Mouse (Mus musculus) cerebellum, postnatal 25 days (tissue): ENCODE measurements around the gene Hoxa7.

Experiments
- DNase-seq, 2 experiments: peaks; one replicate each; pipeline ENCODE4 v3.0.0; 2021; ENCODE audit warnings: mixed read lengths in 2 of 2

Gene Hoxa7

DNA sequence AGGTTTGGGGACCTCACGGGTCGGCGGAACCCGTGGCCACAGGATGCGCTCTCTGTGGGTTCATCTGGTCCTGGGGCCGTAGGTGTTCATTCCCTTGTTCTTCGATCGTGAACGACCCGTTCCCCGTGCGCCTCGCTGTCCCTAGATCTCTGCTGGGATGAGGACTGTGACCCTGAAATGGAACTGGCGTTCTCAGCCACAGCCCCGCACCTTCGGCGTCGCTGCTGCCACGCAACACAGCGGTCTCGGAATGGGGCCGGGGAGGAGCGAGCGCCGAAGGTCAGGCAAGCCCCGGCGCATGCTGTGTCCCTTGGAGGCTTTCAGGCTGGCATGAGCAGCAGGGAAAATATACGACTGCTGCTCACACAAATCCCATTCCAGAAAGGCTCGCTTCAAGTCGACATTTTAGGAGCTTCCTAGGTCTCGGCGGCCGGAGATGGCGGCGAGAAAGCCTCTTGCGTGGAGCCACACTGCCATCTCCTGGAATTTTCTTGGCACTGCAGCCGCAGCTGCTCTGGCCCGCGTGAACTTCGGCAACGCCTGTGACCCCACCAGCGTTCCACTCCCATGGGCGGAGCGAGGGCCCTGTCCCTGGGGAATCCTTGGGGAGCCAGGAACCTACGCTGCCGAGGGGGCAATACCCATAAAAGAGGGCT, at the start of gene Hoxa7:
Gene Hoxa7 (minus strand): TSS at position 518 of the 656 bp plus-strand sequence.
- peak; percentile 89 to 90 for DNase-seq

DNA sequence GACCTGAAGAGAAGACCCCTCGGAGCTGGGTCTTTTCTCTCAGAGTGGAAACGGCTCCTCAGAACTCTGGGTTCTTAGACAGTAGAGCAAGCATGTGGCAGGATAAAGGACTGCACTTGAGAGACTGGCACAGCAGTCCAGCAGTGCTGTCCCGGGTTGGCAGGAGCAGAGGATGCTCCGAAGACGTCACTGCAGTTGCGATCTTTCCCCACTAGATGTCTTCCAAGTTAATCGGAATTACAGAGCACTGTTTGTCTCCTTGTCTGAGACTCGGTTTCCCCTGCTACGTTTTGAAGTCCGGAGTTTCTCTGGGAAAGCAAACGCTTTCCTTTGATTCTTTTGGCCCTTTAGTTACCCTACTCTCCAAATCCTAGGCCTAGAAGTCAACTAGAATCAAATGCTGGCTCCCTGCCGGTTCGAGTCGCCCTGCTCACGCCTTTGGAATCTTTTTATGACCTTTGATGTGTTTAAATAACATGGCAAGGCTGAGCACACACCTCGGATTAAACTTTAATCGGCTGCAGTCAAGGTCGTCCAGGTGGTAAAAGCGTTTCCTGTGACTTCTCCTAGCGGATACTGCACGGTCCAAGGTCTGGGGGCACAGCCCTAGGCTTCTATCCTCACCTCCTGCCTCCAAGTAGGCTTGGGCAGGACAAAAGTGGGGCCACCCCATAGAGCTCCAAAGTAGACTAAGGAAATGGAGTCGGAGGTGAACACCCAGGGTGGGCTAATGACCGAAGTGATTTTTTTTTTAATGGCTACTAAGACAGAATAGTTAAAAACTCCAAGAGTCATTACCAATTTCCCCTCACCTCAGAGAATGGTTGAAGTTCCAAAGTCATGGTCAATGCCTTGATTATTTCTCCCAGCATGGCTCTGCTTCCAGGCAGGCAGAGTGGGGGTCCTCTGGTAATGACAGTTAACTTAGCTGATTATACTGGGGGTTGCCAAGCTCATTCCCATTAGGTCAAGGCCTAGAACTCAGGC, 49.1 kb upstream of the Hoxa7 start:
- DNase-seq: peak in 1 of 2 experiments; percentile 71

DNA sequence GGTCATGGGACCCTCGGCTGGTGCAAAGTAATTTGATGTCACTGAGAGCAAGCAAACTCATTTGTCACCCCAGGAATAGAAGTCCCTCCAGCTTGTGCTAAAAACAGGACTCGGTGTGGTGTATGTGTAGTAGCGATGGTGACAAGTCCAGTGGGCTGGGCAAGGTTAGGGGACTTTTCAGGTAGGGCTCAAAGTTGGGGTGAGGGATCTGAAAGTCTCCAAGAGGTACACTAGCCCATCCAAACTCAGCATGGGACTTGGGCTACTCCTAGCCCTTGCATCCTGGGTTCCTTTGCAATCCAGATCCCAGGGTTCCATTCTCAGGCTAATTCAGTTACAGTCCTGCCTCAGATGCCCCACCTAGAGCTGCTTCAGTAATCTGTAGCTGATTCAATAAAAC, 47.1 kb upstream of the Hoxa7 start:
- DNase-seq: no peak

DNA sequence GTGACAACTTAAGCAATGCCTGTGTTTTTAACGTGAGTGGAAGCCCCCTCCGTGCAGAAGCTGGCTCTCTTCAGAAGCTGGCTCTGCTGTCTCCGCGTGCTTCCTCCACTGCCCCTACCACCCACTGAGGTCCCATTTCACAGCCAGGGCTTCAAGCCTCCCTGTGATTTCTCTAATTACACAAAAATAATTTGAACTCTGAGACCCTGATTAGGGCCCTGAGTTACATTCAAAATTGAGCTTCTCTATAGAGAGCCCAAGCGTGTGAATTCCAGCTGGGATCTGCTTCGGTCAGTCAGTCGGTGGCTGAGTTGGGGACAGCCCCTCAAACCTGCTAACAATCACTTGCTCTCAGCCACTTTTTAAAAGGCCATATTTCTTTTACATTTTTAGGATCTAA, 46.7 kb upstream of the Hoxa7 start:
- no peak for DNase-seq

DNA sequence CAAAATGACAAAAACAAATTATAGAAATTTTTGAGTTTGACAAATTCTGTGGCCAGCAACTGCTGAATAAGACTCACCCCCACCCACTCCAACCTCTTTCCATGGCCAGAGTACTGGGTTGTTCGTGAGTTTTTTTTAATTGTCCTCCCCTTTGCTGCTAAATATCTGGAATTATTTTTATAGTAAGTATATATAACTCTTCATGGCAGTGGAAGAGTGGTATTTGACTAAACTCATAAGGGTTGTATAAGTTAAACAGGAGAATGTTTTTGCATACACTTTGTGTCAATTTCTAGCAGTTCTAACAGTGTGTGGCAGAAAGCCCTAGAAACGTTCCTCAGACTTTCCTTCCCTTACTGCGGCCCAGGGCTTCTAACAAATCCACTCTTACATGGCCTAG, 46.0 kb upstream of the Hoxa7 start:
- DNase-seq: no peak

DNA sequence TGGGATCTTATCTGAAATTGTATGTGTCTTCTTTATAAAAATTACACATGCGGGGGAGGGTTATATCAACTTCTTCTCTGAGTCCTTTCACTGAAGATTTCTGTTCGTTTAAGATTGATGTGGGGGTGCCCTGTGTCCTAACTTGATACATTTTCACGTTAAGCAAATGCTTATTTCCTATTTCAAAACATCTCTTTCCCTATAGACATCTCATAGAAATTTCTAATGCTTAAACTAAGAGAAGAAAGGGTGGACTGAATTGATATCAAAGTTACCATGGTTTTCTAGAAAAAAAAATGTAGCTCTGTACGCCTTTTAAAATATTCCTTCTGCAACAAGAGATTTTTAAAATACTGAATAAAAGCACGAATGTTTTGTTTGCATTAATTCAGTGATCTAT, 45.6 kb upstream of the Hoxa7 start:
- DNase-seq: no peak

DNA sequence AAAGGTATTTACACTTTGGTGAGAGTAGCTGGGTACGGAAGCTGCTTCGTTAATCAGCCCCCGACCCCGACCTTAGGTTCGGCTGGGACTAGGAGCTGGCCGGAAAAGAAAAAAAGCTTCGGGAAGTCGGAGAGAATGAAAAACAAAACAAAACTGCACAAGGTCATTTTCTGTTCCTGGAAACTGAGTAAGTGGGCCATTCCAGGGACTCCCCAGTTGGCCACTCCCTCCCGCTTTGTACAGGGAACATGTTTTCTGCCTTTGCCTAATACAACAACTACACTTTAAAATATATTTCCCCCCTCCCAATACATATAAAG, 45.0 kb upstream of the Hoxa7 start:
- DNase-seq: no peak

DNA sequence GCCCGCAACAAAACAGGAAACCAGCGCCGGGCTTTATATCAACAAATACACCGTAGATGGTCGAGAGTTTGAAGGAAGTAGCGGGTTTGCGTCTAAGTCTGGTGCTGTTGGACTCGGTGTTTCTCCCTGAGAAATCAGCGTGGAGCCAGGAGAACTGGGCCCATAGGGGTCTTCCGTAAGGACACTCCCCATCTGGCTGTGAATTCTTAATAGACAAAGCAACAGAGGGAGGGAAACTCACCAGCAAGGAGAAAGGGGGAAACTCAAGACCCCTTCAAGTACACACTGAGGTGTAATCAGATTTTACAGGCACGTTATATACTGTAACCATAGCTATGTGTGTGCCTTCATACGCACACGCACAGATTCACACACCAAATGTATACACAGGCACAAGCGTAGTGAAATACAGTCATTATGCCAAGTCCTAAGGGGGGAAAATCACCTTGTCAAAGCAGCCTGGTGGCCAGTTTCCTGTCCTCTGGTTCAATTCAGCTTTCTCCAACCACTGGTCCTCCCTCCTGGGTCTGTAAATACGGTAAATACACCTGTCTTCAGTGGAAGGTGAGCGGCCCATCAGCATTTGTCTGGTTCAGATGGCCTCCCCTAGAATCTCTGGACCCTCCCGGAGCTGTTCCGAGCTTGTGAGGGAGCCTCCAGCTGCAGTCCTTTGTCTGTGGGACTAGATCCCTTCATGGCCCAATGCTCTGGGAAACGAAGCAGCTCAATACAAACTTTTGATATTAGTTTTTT, 44.4 kb upstream of the Hoxa7 start:
- no peak for DNase-seq

DNA sequence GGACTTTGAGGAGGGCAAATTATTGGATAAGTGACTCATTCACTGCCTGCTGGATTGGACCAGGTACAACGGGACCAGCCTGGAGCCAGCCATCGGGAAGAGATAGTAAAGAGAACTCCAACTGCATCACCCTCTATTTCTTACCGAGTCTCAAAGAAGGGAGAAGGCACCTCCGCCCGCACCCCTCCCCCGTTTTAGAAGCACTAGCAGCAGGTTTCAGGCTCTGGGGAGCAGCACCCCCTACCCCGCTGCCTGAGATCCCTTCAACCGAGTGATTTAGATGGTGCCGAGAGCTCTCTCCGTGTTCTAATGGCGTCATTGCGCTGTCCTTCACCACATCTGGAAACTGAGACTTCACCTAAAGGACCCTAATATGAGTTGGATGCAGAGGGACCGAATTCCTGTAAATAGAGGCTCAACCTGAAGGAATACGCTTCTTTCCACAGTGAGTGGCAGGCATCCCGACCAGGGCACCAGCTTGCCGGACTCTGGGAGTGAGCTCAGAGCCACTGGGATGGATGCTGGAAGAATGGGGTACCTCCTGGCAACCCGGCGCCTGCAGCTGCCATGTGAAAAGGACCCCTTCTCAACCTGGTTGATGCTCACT, 43.8 kb upstream of the Hoxa7 start:
- no peak for DNase-seq

DNA sequence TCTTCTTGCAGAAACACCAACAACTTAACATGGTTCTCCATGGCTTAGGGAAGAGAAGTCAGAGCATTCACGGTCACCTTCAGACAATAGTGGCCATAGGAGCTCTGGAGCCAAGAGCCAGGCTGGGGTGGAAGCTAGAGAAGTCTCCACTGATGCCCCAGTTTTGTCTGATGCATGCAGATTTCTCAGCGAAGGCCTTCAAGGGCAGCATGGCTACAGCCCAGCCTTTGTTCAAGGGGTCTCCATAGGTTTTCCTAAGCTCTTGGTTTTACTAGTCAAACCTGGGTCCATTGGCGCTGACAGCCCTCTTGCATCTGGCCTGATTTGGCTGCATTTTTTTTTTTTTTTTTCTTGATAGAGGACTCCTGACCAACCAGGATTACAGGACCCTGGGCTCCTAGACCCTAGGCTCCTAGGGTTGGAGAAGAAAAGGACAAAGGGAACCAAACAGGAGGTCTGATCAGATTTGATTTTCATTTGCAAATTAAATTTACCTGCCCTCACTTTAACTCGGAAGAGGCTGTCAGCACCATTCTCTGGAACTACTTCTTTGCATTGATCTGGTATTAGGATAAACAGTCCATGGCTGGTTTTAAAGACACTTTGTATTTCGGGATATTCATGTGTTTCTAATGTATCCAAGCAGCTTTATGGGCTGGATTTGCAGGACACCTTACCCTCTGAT, 42.6 kb upstream of the Hoxa7 start:
- DNase-seq: no peak

DNA sequence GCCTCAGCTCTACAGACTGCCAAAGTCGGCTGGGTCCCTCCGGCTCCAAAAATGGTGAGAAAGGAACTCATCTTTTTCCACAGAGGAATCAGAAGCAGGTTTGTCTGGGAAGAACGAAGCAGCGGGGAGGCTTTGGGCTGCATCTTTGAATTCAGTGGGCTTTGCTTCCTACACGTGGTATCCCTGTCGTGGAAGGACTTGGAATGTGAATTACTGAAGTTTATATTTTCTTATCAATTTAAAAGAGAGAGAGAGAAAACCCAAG, 41.6 kb upstream of the Hoxa7 start:
- no peak for DNase-seq

DNA sequence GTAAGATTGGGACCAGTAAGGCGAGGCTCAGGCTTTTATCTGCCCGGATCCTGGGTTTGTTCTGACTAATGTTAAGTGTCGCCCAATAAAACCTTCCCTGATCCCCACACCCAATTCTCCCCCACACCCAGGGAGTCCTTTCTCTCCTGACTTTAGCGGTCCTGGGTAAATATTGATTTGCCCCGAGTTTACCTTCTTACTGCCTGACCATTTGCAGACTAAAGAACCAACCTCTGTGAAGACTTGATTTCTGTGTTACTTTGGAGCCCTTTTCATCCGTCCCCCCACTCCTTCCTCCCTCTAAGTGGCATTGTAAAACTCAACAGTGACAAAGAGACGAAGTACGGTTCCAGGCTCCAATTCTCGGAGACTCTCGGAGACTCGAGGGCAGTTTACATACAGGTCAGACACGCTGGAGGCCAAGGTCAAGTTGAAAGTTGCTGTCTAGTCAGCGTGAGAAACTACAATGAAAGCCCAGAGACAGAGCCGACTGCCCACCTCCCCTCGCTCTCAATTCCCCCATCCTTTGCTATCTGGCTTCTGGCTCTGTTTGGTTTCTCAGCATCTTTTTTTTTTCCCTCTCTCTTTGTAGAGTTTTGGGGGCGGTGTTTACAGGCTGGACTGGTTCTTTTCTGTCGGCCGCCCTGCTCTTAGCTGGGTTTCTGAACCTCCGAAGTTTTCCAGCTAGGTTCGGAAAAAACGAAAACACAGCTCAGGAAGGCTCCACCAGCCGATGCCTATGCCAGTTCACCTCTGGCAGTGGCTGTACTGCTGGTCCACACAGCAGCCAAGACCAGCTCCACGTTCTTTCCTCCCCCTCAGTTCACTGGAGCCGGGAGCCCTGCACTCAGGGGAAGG, 41.0 kb upstream of the Hoxa7 start:
- DNase-seq: peak in 1 of 2 experiments; percentile 19

DNA sequence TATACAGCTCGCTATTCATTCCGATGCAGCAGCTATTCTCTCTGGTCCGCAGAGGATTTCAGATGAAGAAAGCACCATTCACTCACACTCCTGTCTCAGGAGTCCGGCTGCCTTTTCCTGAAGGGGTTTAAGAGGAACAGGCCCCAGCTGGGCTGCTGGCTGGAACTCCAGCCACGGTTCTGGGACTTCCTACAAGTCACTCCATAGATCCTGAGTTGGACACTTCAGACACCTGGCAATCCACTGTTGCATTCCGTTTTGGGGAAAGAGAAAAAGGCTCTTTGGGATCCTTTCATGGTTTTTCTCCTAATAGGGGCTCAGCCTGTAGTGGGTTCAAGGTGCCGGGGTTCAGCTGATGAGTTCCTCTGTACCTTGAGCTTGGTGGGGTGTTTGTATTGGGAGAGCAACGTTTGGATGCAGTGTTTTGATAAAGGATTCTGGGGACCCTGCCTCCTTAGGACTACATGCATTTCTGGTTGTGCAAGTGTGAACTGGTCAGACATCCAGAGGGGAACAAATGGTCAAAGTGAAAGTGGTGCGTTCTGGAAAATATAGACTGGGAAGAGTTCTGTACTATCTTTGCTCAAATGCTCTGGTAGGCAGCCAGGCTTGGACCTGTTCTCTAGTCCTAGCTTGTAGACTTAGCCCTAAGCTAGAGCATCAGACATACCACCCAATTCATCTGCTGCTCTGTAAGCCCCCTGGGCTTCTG, 40.3 kb upstream of the Hoxa7 start:
- no peak for DNase-seq

DNA sequence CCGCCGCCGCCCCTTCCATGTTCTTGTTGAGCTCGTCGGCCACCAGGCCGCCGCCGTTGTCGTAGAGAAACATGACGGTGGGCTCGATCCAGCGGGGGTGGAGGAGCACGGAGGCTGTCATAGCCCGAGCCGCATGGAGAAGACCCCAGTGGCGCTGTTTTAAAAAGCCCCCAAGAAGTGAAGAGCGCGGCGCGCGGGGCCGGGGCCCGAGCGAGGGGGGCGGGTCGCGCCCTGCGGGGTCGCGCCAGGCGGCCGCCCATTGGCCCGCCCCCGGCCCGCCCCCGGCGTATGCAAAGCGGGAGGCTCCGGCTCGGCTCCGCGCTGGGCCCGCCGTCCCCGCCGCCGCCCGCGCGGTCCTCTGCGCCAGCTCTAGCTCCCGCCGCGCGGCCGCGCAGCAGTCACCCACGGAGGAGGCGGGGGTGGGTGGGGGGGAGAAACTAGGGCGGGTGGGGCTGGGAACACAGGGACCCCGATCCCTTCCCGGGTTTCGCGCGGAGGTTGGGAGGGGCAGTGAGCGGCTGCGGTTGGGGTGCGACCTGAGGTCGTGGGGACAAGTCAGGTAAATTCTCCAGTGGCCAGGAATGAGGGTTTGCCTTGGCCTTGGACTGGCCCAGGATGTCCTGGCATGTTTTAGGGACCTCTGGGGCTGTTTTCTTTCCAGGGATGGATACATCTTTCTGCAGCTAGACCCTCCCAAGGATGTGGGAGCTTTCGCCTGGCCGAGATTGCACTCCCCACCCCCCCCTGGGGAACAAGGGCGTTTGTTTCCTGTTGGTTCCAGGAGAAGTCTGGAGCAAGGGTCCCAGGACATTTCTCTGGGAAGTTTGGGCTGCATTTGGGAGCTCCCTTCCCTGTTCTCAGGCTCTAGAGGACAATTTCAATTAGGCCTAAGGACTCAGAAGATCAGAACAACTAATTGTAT, 39.3 kb upstream of the Hoxa7 start, which contains the start of gene Hoxa13:
Gene Hoxa13 (minus strand): TSS at position 227 of the 922 bp plus-strand sequence.
- no peak for DNase-seq

DNA sequence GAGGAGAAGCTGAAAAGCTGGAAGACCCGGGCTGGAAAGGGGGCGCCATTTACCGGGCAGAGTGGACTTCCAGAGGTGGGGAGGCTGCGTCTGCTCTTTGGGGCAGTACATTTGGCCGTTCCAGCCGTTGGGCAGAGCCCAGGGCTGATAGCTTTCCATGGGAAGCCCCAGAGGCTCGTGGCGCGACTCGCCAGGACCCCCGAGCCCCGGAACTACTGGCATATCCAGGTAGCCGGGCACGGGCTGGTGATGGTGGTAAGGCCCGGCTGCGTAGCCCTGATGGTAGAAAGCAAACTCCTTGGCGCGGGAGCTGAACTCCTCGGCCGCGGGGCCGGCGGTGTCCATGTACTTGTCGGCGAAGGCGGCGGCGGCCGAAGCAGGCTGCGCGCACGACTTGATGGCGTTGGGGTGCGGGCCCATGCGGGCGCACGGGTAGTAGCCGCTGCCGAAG, 38.2 kb upstream of the Hoxa7 start:
- DNase-seq: no peak

DNA sequence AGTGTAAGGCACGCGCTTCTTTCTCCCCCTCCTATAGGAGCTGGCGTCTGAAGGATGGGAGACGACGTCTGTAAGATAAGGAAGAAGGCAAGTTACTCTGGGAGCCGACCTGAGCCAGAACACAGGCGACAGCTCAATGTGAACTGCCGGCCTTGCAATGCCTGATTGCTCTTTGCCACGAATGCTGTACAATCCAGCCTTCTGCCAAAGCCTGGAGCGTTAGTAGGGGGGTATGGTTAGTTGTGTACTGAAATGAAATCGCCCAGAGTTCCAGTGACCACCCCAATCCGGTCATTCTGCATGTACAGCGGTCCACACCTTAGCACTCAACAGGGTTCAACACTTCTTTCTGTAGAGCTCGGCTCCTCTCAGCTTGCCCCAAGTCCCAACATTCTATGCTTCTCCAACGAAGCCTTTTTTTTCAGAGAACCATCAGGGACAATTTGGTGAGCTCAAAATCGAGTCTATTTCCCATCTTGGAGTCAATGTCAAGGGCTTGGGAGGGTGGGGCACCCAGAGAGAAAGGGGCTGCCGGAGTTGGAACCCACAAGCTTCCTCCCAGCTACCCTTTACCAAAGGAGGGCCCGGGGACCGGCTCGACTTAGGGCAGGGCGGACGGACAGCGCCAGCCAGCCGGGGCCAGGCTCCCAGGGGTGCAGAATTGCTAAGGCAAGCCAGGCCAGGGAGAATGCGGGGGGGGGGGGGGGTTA, 37.6 kb upstream of the Hoxa7 start:
- DNase-seq: no peak

DNA sequence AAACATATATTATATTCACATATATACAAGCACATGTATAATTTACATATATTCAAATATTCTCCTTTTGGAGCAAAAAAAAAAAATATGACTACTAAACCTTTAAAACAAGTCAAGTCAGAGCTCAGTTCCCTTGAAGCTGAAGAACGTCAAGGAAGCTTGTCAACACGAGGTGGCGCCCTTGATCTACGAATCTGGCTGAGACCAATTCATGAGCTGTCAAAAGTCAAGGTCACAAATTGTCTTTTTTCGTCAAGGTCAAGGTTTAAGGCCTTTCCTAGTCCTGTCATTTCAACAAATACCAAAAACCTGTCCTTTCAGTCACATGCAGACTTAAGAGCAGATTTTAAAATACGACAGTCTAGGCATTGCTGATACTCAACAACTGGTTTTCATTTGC, 35.3 kb upstream of the Hoxa7 start:
- DNase-seq: peak; percentile 75 to 87

DNA sequence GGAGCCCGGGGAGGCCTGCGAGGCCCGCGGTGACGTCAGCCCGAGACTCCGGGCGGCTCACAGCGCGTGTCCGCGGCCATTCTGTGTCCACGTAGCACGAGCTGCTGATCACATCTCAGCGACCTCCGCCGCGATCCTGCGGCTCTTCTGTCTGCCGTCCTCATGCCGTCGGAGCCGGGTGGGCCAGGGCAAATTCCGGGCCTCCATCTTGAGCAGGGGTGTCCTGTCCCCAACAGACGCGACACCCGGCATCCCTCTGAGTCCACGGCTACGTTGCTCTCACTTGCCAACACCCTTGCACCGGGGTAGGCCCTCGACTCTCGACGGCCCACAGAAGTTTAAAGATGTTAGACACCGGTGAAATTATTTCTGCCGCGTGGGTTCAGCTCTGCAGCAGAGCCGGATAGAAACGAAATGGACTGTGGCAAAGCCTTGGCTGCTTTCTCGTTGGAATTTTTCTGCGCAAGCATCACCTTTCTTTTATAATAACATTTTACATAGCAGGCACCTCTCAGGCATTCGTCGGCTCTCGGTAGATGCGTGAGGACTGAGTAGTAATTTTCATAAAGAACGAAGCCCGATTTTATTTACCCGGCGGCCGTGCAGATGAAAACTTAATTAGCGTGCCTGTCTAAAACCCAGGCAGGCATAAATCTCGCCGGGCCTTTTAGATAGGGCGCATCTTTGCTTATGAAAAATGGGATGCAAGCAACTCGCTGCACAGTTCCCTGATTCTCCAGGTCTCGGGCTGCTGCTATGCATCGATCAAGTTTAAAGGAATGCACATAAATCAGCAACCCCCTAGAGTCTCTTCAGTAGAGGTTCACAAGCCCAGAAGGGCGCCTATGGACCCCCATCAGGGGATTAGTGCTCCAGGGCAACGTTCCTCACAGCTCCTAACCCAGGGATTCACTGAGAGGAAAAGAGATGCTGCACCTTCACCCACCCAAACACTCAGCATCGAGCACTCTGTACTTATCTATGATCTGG, 32.2 kb upstream of the Hoxa7 start:
- DNase-seq: peak in 1 of 2 experiments; percentile 58
